Mouse (Mus musculus): Measurements from ENCODE around the gene Aspn. TPM values are rescaled to one million over a fixed set of nuclear protein-coding genes. Genes with fewer than 3 reads are reported as not detected.
A peak's percentile ranks its signal among the peaks of the same experiment; 100 is the strongest.
"Not testable (repeated sequence)": the region's sequence is repeated elsewhere in the genome, so short reads cannot be mapped to it uniquely, and the experiment has no call there.

Gene Aspn
- polyA plus RNA-seq, 1 experiment: not detected

GRCm38 (mm10) chr13:49571418-49571817 lies 27.2 kb downstream of the Aspn start:
- no peaks in the 10 kb centered on the region for H3K9me3 ChIP-seq (ENCODE audit: control insufficient read depth, low read length)
- H3K4me3 ChIP-seq (replicated peaks): no peak overlapping the region
- H3K27me3 ChIP-seq (ENCODE audit: control insufficient read depth): no peaks in the 10 kb centered on the region
- peaks cover 30% of the 10 kb centered on the region for H3K4me1 ChIP-seq (ENCODE audit: control insufficient read depth)
- H3K36me3 ChIP-seq (ENCODE audit: control insufficient read depth): no peaks in the 10 kb centered on the region; the same call in 1 of the 2 replicates
- peak; percentile 45; the same call in 1 of the 3 replicates for TF ChIP-seq TAL1 (IDR thresholded peaks at IDR 0.05; ENCODE audit: low read length)
- TF ChIP-seq GATA1 (IDR thresholded peaks at IDR 0.05; ENCODE audit: low read length): no peak

- TF ChIP-seq TAL1 (IDR thresholded peaks at IDR 0.05; ENCODE audit: low read length) (no peak), GATA1 (IDR thresholded peaks at IDR 0.05; ENCODE audit: low read length) (no peak)
- Histone ChIP-seq H3K27me3 (ENCODE audit: control insufficient read depth) (no peaks in the 10 kb centered on the region), H3K9me3 (ENCODE audit: control insufficient read depth, low read length) (no peaks in the 10 kb centered on the region)
Observed at GRCm38 (mm10) chr13:49581541-49582530, 37.6 kb downstream of the Aspn start, which contains the start of gene Omd. Omd (plus strand) TSS chr13:49582462.

GRCm38 (mm10) chr13:49583859-49584258 lies 39.6 kb downstream of the Aspn start:
- no peaks in the 10 kb centered on the region for H3K9me3 ChIP-seq (ENCODE audit: control insufficient read depth, low read length)
- H3K4me1 ChIP-seq (ENCODE audit: control insufficient read depth): no peaks in the 10 kb centered on the region
- peaks cover 2% of the 10 kb centered on the region for H3K36me3 ChIP-seq (ENCODE audit: control insufficient read depth)
- H3K27me3 ChIP-seq (ENCODE audit: control insufficient read depth): no peaks in the 10 kb centered on the region
- TF ChIP-seq GATA1 (IDR thresholded peaks at IDR 0.05; ENCODE audit: low read length): no peak
- no peak for TF ChIP-seq TAL1 (IDR thresholded peaks at IDR 0.05; ENCODE audit: low read length)
- no peak overlapping the region for H3K4me3 ChIP-seq (replicated peaks)

More at GRCm38 (mm10) chr13:49581541-49582530, 37.6 kb downstream of the Aspn start, which contains the start of gene Omd:
- H3K4me3 ChIP-seq (replicated peaks): no peak within 1 kb of the TSS
- H3K4me1 ChIP-seq (ENCODE audit: control insufficient read depth): no peaks in the 10 kb centered on the region; the same call in 1 of the 2 replicates
- H3K36me3 ChIP-seq (ENCODE audit: control insufficient read depth): peaks cover 2% of the 10 kb centered on the region

- Histone ChIP-seq H3K9me3 (ENCODE audit: control insufficient read depth, low read length) (no peaks in the 10 kb centered on the region), H3K4me3 (replicated peaks) (no peak overlapping the region), H3K4me1 (ENCODE audit: control insufficient read depth) (no peaks in the 10 kb centered on the region), H3K36me3 (ENCODE audit: control insufficient read depth) (peaks cover 2% of the 10 kb centered on the region), H3K27me3 (ENCODE audit: control insufficient read depth) (no peaks in the 10 kb centered on the region)
- TF ChIP-seq GATA1 (IDR thresholded peaks at IDR 0.05; ENCODE audit: low read length) (no peak), TAL1 (IDR thresholded peaks at IDR 0.05; ENCODE audit: low read length) (no peak)
Observed at GRCm38 (mm10) chr13:49584307-49585005, 40.2 kb downstream of the Aspn start.

GRCm38 (mm10) chr13:49586062-49586461 lies 41.8 kb downstream of the Aspn start:
- Histone ChIP-seq H3K4me3 (replicated peaks) (no peak overlapping the region), H3K27me3 (ENCODE audit: control insufficient read depth) (no peaks in the 10 kb centered on the region), H3K36me3 (ENCODE audit: control insufficient read depth) (no peaks in the 10 kb centered on the region), H3K4me1 (ENCODE audit: control insufficient read depth) (no peaks in the 10 kb centered on the region), H3K9me3 (ENCODE audit: control insufficient read depth, low read length) (no peaks in the 10 kb centered on the region)
- no peak for TF ChIP-seq GATA1 (IDR thresholded peaks at IDR 0.05; ENCODE audit: low read length)
- no peak for TF ChIP-seq TAL1 (IDR thresholded peaks at IDR 0.05; ENCODE audit: low read length)

GRCm38 (mm10) chr13:49602541-49602940 lies 58.3 kb downstream of the Aspn start:
- H3K9me3 ChIP-seq (ENCODE audit: control insufficient read depth, low read length); H3K4me3 ChIP-seq (replicated peaks); H3K4me1 ChIP-seq (ENCODE audit: control insufficient read depth); H3K27me3 ChIP-seq (ENCODE audit: control insufficient read depth): not testable (repeated sequence)
- H3K36me3 ChIP-seq (ENCODE audit: control insufficient read depth): peaks cover 11% of the 10 kb centered on the region

- Histone ChIP-seq H3K27me3 (ENCODE audit: control insufficient read depth) (no peaks in the 10 kb centered on the region), H3K9me3 (ENCODE audit: control insufficient read depth, low read length) (0 out of 2 replicates have a peak, but pooled peaks cover 2% of the 10 kb centered on the region), H3K36me3 (ENCODE audit: control insufficient read depth) (peaks cover 11% of the 10 kb centered on the region), H3K4me3 (replicated peaks) (no peak overlapping the region), H3K4me1 (ENCODE audit: control insufficient read depth) (no peaks in the 10 kb centered on the region)
- TF ChIP-seq TAL1 (IDR thresholded peaks at IDR 0.05; ENCODE audit: low read length) (no peak), GATA1 (IDR thresholded peaks at IDR 0.05; ENCODE audit: low read length) (no peak)
Observed at GRCm38 (mm10) chr13:49603603-49604002, 59.4 kb downstream of the Aspn start.

GRCm38 (mm10) chr13:49607714-49608113 lies 63.5 kb downstream of the Aspn start, which contains the start of gene Ogn:
Ogn (plus strand) TSS chr13:49608046.
- no peak for TF ChIP-seq TAL1 (IDR thresholded peaks at IDR 0.05; ENCODE audit: low read length)
- no peak for TF ChIP-seq GATA1 (IDR thresholded peaks at IDR 0.05; ENCODE audit: low read length)

More at GRCm38 (mm10) chr13:49607714-49608113, 63.5 kb downstream of the Aspn start, which contains the start of gene Ogn:
- no peaks in the 10 kb centered on the region for H3K27me3 ChIP-seq (ENCODE audit: control insufficient read depth)
- no peak within 1 kb of the TSS for H3K4me3 ChIP-seq (replicated peaks)
- no peaks in the 10 kb centered on the region for H3K4me1 ChIP-seq (ENCODE audit: control insufficient read depth)
- H3K9me3 ChIP-seq (ENCODE audit: control insufficient read depth, low read length): no peaks in the 10 kb centered on the region
- peaks cover 2% of the 10 kb centered on the region for H3K36me3 ChIP-seq (ENCODE audit: control insufficient read depth)
